Mouse (Mus musculus): ENCODE measurements around the gene Jaml. TPM values are rescaled to one million over a fixed set of nuclear protein-coding genes. Genes with fewer than 3 reads are reported as not detected.

Jaml gene
- polyA plus RNA-seq, 1 experiment from 2014 or later = 0.61 TPM

- H3K27ac ChIP-seq (ENCODE audit: low read length) = no peak overlapping the region
- peaks cover 59% of the 10 kb centered on the region for H3K27me3 ChIP-seq (replicated peaks; ENCODE audit: control insufficient read depth, insufficient read depth, low read length)
- no peaks in the 10 kb centered on the region for H3K36me3 ChIP-seq (ENCODE audit: control insufficient read depth, insufficient read depth)
- ATAC-seq = peak; percentile 33; the same call in 1 of the 2 replicates
- WGBS = 3% methylated on average over 27 of the region's 27 CpGs
- peaks cover 5% of the 10 kb centered on the region for H3K4me1 ChIP-seq (replicated peaks; ENCODE audit: control insufficient read depth, insufficient read depth, low read length)
- H3K9ac ChIP-seq (replicated peaks; ENCODE audit: low read depth, low read length) = peak overlapping the region; percentile 31
- H3K4me2 ChIP-seq (ENCODE audit: low read length) = peak overlapping the region; percentile 60
- H3K9me3 ChIP-seq (ENCODE audit: control insufficient read depth, low read length) = no peaks in the 10 kb centered on the region
- peak overlapping the region; percentile 37 for H3K4me3 ChIP-seq (replicated peaks; ENCODE audit: low read length)
These were observed 66.7 kb downstream of the Jaml start for GRCm38 (mm10) chr9:45145533-45146266.

DNA sequence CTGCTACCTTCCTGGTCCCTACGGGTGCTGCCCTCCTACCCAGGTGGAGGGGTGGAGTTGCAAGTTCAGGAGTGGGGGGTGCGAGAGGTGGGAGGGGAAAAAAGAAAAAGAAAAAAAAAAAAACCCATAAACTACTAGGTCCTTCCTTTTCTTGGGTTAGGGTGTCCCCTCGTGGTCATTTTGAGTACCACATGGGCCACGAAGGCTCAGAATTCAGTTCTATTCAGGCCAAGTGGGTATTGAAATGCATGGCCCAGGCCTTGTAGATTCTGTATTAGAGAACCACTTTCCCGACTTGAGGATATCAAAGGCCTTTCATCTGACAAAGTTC, 67.2 kb downstream of the Jaml start:
- Histone ChIP-seq H3K4me2 (ENCODE audit: low read length) (peak overlapping the region; percentile 60), H3K27me3 (replicated peaks; ENCODE audit: control insufficient read depth, insufficient read depth, low read length) (peaks cover 58% of the 10 kb centered on the region), H3K36me3 (ENCODE audit: control insufficient read depth, insufficient read depth) (no peaks in the 10 kb centered on the region), H3K27ac (ENCODE audit: low read length) (no peak overlapping the region), H3K4me3 (replicated peaks; ENCODE audit: low read length) (peak overlapping the region; percentile 37), H3K4me1 (replicated peaks; ENCODE audit: control insufficient read depth, insufficient read depth, low read length) (peaks cover 5% of the 10 kb centered on the region), H3K9me3 (ENCODE audit: control insufficient read depth, low read length) (no peaks in the 10 kb centered on the region), H3K9ac (replicated peaks; ENCODE audit: low read depth, low read length) (peak overlapping the region; percentile 31)
- WGBS = 3% methylated on average over 5 of the region's 5 CpGs
- no peak for ATAC-seq

DNA sequence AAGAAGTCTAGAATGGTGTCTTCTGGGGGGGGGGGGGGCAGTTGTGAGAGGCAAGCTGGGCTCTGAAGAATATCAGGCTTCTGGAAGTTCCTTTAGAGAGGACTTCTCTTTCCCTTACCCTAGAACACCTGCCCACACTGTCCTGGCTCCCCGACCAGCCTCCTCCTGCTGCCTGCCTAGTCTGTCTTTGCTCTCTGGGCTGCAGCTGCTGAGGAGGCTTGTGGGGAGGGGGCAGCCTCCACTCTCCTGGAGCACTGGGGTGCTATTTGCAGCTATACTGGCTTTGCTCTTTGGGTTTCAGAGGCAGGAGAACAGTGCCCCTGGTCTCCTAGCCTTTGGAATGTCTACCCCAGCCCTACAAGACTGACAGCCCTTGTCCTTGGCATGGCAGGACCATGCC, 72.0 kb downstream of the Jaml start:
- H3K4me1 ChIP-seq (replicated peaks; ENCODE audit: control insufficient read depth, insufficient read depth, low read length) = peaks cover 2% of the 10 kb centered on the region
- no peaks in the 10 kb centered on the region for H3K36me3 ChIP-seq (ENCODE audit: control insufficient read depth, insufficient read depth)
- H3K9ac ChIP-seq (replicated peaks; ENCODE audit: low read depth, low read length) = no peak overlapping the region
- H3K27ac ChIP-seq (ENCODE audit: low read length) = no peak overlapping the region
- 33% methylated on average over 1 of the region's 1 CpGs for WGBS
- H3K27me3 ChIP-seq (replicated peaks; ENCODE audit: control insufficient read depth, insufficient read depth, low read length) = peaks cover 19% of the 10 kb centered on the region
- ATAC-seq = no peak
- H3K4me2 ChIP-seq (ENCODE audit: low read length) = no peak overlapping the region
- H3K9me3 ChIP-seq (ENCODE audit: control insufficient read depth, low read length) = no peaks in the 10 kb centered on the region
- H3K4me3 ChIP-seq (replicated peaks; ENCODE audit: low read length) = no peak overlapping the region

GRCm38 (mm10) chr9:45153361-45153760, 74.4 kb downstream of the Jaml start:
- Histone ChIP-seq H3K36me3 (ENCODE audit: control insufficient read depth, insufficient read depth) (no peaks in the 10 kb centered on the region), H3K4me3 (replicated peaks; ENCODE audit: low read length) (no peak overlapping the region), H3K27me3 (replicated peaks; ENCODE audit: control insufficient read depth, insufficient read depth, low read length) (0 out of 2 replicates have a peak, but pooled peaks cover under 1% of the 10 kb centered on the region), H3K27ac (ENCODE audit: low read length) (no peak overlapping the region), H3K9me3 (ENCODE audit: control insufficient read depth, low read length) (no peaks in the 10 kb centered on the region), H3K4me2 (ENCODE audit: low read length) (no peak overlapping the region), H3K4me1 (replicated peaks; ENCODE audit: control insufficient read depth, insufficient read depth, low read length) (no peaks in the 10 kb centered on the region), H3K9ac (replicated peaks; ENCODE audit: low read depth, low read length) (no peak overlapping the region)
- no peak for ATAC-seq
- WGBS = 75% methylated on average over 7 of the region's 7 CpGs

Other genes with a start within 250 kb of the Jaml start
- 22.2 and 24.3 TPM in 2 replicates for gene Kmt2a, start 197.9 kb upstream of the Jaml start, polyA plus RNA-seq (2015; fragmentation: Nextera tagmentation; extraction: Ambion mirVana)
- 638 and 661 TPM in 2 replicates for gene Atp5l, start 158.4 kb upstream of the Jaml start, polyA plus RNA-seq (2015; fragmentation: Nextera tagmentation; extraction: Ambion mirVana)
- gene Ube4a, start 113.6 kb upstream of the Jaml start, polyA plus RNA-seq (2015; fragmentation: Nextera tagmentation; extraction: Ambion mirVana) = 38.5 and 42.7 TPM in 2 replicates
- gene Cd3g, start 98.8 kb upstream of the Jaml start, polyA plus RNA-seq (2015; fragmentation: Nextera tagmentation; extraction: Ambion mirVana) = not detected in 2 replicates
- gene Cd3d, start 97.4 kb upstream of the Jaml start, polyA plus RNA-seq (2015; fragmentation: Nextera tagmentation; extraction: Ambion mirVana) = not detected in 2 replicates
- not detected in 2 replicates for gene Cd3e, start 69.6 kb upstream of the Jaml start, polyA plus RNA-seq (2015; fragmentation: Nextera tagmentation; extraction: Ambion mirVana)
- gene Mpzl2, start 39.4 kb upstream of the Jaml start, polyA plus RNA-seq (2015; fragmentation: Nextera tagmentation; extraction: Ambion mirVana) = 0.38 and 0.96 TPM in 2 replicates
- 1.0 and 1.2 TPM in 2 replicates for gene Mpzl3, start 24.0 kb upstream of the Jaml start, polyA plus RNA-seq (2015; fragmentation: Nextera tagmentation; extraction: Ambion mirVana)
- 5.7 and 6.9 TPM in 2 replicates for gene Scn2b, start 38.6 kb downstream of the Jaml start, polyA plus RNA-seq (2015; fragmentation: Nextera tagmentation; extraction: Ambion mirVana)
- gene Scn4b, start 59.2 kb downstream of the Jaml start, polyA plus RNA-seq (2015; fragmentation: Nextera tagmentation; extraction: Ambion mirVana) = 0.24 and 0.27 TPM in 2 replicates
- 0.14 and 0.38 TPM in 2 replicates for gene BC049352, start 102.8 kb downstream of the Jaml start, polyA plus RNA-seq (2015; fragmentation: Nextera tagmentation; extraction: Ambion mirVana)
- gene Tmprss4, start 124.9 kb downstream of the Jaml start, polyA plus RNA-seq (2015; fragmentation: Nextera tagmentation; extraction: Ambion mirVana) = not detected in 2 replicates
- gene Il10ra, start 190.0 kb downstream of the Jaml start, polyA plus RNA-seq (2015; fragmentation: Nextera tagmentation; extraction: Ambion mirVana) = 0.52 TPM in 2 replicates
- gene Tmprss13, start 239.9 kb downstream of the Jaml start, polyA plus RNA-seq (2015; fragmentation: Nextera tagmentation; extraction: Ambion mirVana) = 0.10 TPM in 1 of 2 replicates, not detected in the other

Measured in forebrain, embryonic 16.5 days (tissue).